Mouse (Mus musculus): ENCODE measurements around the gene Rps23. TPM values are rescaled to one million over a fixed set of nuclear protein-coding genes. Genes with fewer than 3 reads are reported as not detected.
A peak's percentile ranks its signal among the peaks of the same experiment; 100 is the strongest.
"Not testable (repeated sequence)": the region's sequence is repeated elsewhere in the genome, so short reads cannot be mapped to it uniquely, and the experiment has no call there.

The Rps23 gene
- total RNA-seq, 2 experiments from 2014 or later = 233 to 256 TPM

DNA sequence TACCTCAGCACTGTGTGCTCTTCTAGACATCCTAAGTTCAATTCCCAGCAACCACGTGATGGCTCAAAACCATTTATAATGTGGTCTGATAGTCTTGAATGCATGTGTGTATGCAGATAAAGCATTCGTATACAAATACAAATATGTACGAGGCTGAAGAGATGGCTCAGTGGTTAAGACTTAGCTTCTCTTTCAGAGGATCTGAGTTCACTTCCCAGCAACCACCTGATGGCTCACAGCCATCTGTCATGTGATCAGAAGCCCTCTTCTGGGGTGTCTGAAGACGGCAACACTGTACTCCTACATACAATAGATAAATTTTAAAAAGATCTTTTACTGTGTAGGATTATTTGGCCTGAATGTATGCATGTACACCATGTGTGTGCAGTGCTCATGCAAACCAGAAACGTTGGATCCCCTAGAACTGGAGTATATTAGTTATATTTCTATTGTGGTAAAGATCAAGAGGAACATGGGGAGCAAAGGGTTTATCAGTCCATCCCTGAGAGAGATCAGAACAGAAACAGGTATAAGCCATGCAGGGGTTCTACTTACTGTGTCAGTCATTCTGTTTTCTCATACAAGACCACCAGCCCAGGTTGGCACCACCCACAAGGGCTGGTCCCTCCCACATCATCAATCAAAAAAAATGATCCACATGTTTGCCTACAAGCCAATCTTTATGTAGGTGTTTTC, 4.3 kb downstream of the Rps23 start:
- DNase-seq (ENCODE audit: extremely low spot score in 1 of 2, low spot score in 2 of 2) = no peak
- intact Hi-C loops (cut with DNase I) = no loop called here

- DNase-seq (ENCODE audit: extremely low spot score in 1 of 2, low spot score in 2 of 2); intact Hi-C loops (cut with DNase I): not testable (repeated sequence)
These were observed 5.5 kb downstream of the Rps23 start for GRCm38 (mm10) chr13:90928266-90928665.

DNA sequence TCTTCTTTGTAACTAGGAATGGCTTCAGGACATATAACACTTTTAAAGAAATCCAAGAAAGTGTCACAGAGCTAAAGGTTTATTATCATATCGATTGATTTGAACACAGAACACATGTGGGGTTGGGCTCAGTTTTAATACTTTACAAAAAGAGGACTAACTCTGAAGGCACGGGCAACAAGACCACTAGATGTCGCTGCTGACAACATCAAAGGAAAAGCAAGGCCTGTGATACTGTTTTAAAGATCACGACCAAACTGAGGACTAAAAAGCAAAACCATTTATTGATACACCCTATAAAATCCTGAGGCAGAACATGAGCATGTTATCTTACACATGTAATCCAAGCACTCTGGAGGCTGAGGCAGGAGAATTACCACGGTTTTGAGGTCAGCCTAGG, 7.1 kb downstream of the Rps23 start:
- peak; percentile 78 to 81 for DNase-seq (ENCODE audit: extremely low spot score in 1 of 2, low spot score in 2 of 2)
- intact Hi-C loops (cut with DNase I) = loop anchor here (10.0 kb wide), 1 partner anchor 715 kb away; no protein-coding TSS in a partner anchor

GRCm38 (mm10) chr13:90933256-90933655, 10.5 kb downstream of the Rps23 start:
- intact Hi-C loops (cut with DNase I) = loop anchor here (10.0 kb wide), 1 partner anchor 712 kb away; no protein-coding TSS in a partner anchor
- no peak for DNase-seq (ENCODE audit: extremely low spot score in 1 of 2, low spot score in 2 of 2)

DNA sequence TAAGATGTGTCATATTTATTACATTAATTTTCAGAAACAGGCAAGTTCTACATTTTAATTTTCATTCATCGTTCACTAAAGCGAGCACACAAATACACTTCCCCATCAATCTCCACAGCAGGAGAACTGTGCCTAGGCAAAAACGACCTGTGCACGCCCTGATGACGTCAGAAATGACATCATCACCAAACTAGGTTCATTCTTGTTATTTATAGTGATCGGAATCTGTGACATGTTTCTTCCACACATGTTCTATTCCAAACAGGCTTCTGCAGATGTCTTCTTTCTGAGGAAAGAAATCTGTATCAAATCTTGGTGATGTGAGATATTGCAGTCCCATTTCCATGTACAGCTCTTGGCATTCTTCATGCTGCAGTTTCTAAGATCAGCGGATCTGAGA, 13.1 kb downstream of the Rps23 start:
- DNase-seq (ENCODE audit: extremely low spot score in 1 of 2, low spot score in 2 of 2) = no peak

GRCm38 (mm10) chr13:90939192-90939591, 16.4 kb downstream of the Rps23 start:
- intact Hi-C loops (cut with DNase I) = loop anchor here (10.0 kb wide), 1 partner anchor 706 kb away; no protein-coding TSS in a partner anchor
- DNase-seq (ENCODE audit: extremely low spot score in 1 of 2, low spot score in 2 of 2) = no peak

More for the DNA sequence above, 13.1 kb downstream of the Rps23 start:
- intact Hi-C loops (cut with DNase I) = loop anchor here (10.0 kb wide), 1 partner anchor 709 kb away; no protein-coding TSS in a partner anchor

- no peak for DNase-seq (ENCODE audit: extremely low spot score in 1 of 2, low spot score in 2 of 2)
- intact Hi-C loops (cut with DNase I) = loop anchor here (10.0 kb wide), 1 partner anchor 705 kb away; no protein-coding TSS in a partner anchor
These were observed 16.8 kb downstream of the Rps23 start for GRCm38 (mm10) chr13:90939600-90939999.

DNA sequence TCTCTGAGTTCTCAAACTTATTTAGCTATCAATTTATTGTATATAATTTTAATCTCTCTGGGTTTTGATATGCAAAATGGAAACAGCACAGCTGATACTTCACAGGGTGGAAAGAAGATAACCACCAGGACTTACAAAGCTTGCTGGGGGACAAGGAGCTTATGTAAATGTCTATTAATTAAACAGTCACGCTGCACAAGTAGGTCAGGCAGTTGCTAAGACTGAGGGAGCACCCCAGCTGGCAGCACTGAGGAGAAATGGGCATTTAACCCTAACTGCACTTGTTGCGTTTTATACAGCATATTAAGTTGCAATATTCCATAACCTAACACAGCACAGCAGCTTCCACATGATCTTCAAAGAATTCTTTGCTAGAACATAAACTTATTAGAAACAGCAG, 36.1 kb downstream of the Rps23 start:
- no peak for DNase-seq (ENCODE audit: extremely low spot score in 1 of 2, low spot score in 2 of 2)
- intact Hi-C loops (cut with DNase I) = no loop called here

GRCm38 (mm10) chr13:90960591-90960990, 37.8 kb downstream of the Rps23 start:
- DNase-seq (ENCODE audit: extremely low spot score in 1 of 2, low spot score in 2 of 2) = no peak
- intact Hi-C loops (cut with DNase I) = no loop called here

DNA sequence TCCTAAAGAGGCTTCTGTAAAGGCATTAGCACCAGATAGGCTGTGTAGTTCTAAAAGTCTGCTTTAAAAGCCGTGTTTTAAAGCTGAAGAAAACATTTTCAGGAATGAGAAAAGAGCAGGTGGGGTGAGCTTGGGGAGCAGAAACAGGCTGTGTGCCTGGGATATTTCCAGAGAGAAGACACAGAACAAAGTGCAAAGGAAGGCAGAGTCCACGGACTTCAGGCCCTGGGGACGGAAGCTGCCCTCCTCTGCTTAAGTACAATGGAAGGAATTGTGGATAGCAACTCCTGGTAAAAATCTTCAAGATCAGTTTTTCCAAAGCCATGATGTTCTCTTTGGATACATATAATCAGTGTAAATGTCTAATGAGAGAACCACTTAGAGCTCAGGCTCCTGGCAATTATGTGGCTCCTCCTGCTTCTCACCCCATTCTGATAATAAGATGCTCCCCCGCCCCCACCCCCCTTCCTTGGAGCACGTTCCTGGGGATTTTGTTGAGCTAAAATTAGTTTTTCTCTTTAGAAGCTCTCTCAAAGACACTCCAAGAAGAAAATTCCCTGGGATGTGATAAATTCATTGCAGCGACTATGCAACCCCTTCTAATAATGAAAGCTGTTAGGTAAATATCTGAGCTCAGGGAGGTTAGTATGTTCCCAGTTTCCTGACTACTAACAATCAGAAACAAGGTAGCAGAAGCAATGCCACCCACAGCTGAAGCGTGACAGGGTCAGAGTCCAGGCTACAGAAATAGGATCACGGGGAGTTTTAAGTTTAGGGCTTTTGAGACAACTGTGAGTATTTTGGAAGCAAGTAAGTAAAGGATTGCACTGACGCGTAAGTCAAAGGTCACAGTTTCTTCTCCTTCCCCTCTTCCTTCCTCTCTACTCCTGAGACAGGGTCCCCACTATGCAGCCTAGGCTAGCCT, 40.3 kb downstream of the Rps23 start:
- intact Hi-C loops (cut with DNase I) = no loop called here

GRCm38 (mm10) chr13:90964511-90964910, 41.8 kb downstream of the Rps23 start:
- no peak for DNase-seq (ENCODE audit: extremely low spot score in 1 of 2, low spot score in 2 of 2)
- intact Hi-C loops (cut with DNase I) = no loop called here

More for the DNA sequence above, 40.3 kb downstream of the Rps23 start:
- DNase-seq (ENCODE audit: extremely low spot score in 1 of 2, low spot score in 2 of 2) = no peak

DNA sequence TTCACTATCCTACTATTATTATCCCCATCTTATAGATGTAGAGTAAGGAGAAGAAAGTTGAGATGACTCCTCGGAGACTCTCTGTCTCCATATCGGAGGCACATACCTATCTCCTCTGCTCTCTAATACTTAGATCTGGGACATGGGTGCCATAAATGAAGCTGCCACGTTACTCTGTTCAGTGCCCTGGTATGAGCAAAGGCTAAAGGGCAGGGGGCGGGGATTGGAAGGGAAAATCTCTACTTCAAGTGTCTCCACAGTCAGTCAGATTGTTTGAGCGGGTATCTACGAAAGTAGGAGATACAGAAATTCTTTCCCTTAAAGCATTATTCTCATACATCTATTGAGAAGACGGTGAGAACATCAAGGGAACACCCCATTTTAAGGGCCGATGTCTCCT, 43.2 kb downstream of the Rps23 start:
- intact Hi-C loops (cut with DNase I) = loop anchor here (5.0 kb wide), 3 partner anchors 126 to 496 kb away; partner anchors contain the start of gene Ssbp2
- no peak for DNase-seq (ENCODE audit: extremely low spot score in 1 of 2, low spot score in 2 of 2)

DNA sequence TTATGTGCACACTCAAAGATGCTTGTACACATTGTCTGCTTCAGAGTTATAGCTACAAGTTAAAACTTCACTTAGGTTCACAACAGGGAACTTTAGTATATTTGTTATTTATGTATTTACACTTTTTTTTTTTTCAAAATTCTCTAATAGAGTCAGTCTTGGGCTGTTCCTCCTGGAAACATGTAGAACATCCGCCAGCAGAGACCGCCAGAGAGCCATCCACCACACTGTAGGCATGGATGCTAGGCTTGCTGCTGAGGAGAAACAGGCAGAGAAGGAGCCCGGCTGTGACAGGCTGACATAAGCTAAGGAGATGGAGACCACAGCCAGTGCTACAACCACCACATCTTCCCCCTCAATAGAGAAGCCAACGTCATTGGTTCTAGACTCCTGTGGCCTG, 44.7 kb downstream of the Rps23 start:
- intact Hi-C loops (cut with DNase I) = loop anchor here (5.0 kb wide), 3 partner anchors 125 to 495 kb away; partner anchors contain the start of gene Ssbp2
- DNase-seq (ENCODE audit: extremely low spot score in 1 of 2, low spot score in 2 of 2) = peak; percentile 84 to 87

DNA sequence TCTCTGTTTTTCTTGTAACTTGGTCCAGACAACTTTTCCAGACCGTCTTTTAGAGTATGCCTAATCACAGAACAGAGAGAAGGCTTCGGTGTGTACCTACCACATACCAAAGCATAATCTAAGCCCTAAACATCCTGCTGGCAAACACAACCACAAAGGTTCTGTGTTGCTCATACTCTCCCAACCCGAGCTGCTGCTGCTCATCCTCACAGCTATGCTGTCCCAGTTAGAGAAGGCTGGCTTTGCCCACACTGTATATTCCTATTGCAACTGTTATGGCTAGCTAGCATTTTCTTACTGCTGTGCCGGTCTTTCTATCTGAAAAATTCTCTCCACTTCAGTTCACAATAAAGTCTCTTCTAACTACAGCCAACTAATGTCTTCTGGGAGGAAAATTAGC, 46.2 kb downstream of the Rps23 start:
- intact Hi-C loops (cut with DNase I) = loop anchor here (5.0 kb wide), 3 partner anchors 123 to 493 kb away; partner anchors contain the start of gene Ssbp2
- no peak for DNase-seq (ENCODE audit: extremely low spot score in 1 of 2, low spot score in 2 of 2)

GRCm38 (mm10) chr13:90970259-90971017, 47.7 kb downstream of the Rps23 start:
- intact Hi-C loops (cut with DNase I) = no loop called here
- DNase-seq (ENCODE audit: extremely low spot score in 1 of 2, low spot score in 2 of 2) = no peak

- intact Hi-C loops (cut with DNase I) = no loop called here
- no peak for DNase-seq (ENCODE audit: extremely low spot score in 1 of 2, low spot score in 2 of 2)
These were observed 50.7 kb downstream of the Rps23 start for GRCm38 (mm10) chr13:90973409-90973808.
